Mouse (Mus musculus) A20 (cell line): Measurements from ENCODE around the gene Dennd5a.
"Not testable (repeated sequence)": the region's sequence is repeated elsewhere in the genome, so short reads cannot be mapped to it uniquely, and the experiment has no call there.

Source experiments
- DNase-seq: peaks from one replicate; pipeline ENCODE4 v3.0.0-alpha.2; 2011; ENCODE audit warnings: low read depth, low spot score

The Dennd5a gene

GRCm38 (mm10) chr7:109959716-109960612 lies at the start of gene Dennd5a:
Gene Dennd5a, minus strand, starts transcription at chr7:109960470.
- peak; percentile 77 for DNase-seq

- DNase-seq: no peak
These were observed 48.8 kb upstream of the Dennd5a start for GRCm38 (mm10) chr7:110009084-110009483.

GRCm38 (mm10) chr7:110008513-110008912 lies 48.2 kb upstream of the Dennd5a start:
- no peak for DNase-seq

- DNase-seq: peak; percentile 43
These were observed 46.4 kb upstream of the Dennd5a start for GRCm38 (mm10) chr7:110006471-110007195.

- DNase-seq: no peak
These were observed 45.7 kb upstream of the Dennd5a start for GRCm38 (mm10) chr7:110005976-110006375.

GRCm38 (mm10) chr7:110002968-110003367 lies 42.7 kb upstream of the Dennd5a start:
- no peak for DNase-seq

- DNase-seq: no peak
These were observed 41.8 kb upstream of the Dennd5a start for GRCm38 (mm10) chr7:110002092-110002491.

- DNase-seq: no peak
These were observed 38.1 kb upstream of the Dennd5a start for GRCm38 (mm10) chr7:109998388-109998787.

- DNase-seq: no peak
These were observed 33.1 kb upstream of the Dennd5a start for GRCm38 (mm10) chr7:109993157-109993959.

GRCm38 (mm10) chr7:109991286-109991685 lies 31.0 kb upstream of the Dennd5a start:
- no peak for DNase-seq

GRCm38 (mm10) chr7:109986775-109987174 lies 26.5 kb upstream of the Dennd5a start, which contains the start of gene Tmem41b:
Gene Tmem41b, minus strand, starts transcription at chr7:109986929.
- peak; percentile 67 for DNase-seq

GRCm38 (mm10) chr7:109986133-109986669 lies 25.9 kb upstream of the Dennd5a start:
- DNase-seq: peak; percentile 100

GRCm38 (mm10) chr7:109985661-109986132 lies 25.4 kb upstream of the Dennd5a start:
- peak; percentile 69 for DNase-seq

GRCm38 (mm10) chr7:109984608-109985007 lies 24.3 kb upstream of the Dennd5a start:
- DNase-seq: not testable (repeated sequence)

- peak; percentile 46 for DNase-seq
These were observed 16.9 kb upstream of the Dennd5a start for GRCm38 (mm10) chr7:109977131-109977530.

- DNase-seq: no peak
These were observed 15.9 kb upstream of the Dennd5a start for GRCm38 (mm10) chr7:109975966-109976715.

- DNase-seq: no peak
These were observed 9.3 kb upstream of the Dennd5a start for GRCm38 (mm10) chr7:109969542-109969941.

GRCm38 (mm10) chr7:109968924-109969450 lies 8.7 kb upstream of the Dennd5a start:
- no peak for DNase-seq

- peak; percentile 67 for DNase-seq
These were observed 7.7 kb upstream of the Dennd5a start for GRCm38 (mm10) chr7:109967805-109968579.
